Mouse (Mus musculus) liver, embryonic 14.5 days (tissue): ENCODE data around the gene Pate4. TPM values are rescaled to one million over a fixed set of nuclear protein-coding genes. Genes with fewer than 3 reads are reported as not detected.
A peak's percentile ranks its signal among the peaks of the same experiment; 100 is the strongest.
"Not testable (repeated sequence)": the region's sequence is repeated elsewhere in the genome, so short reads cannot be mapped to it uniquely, and the experiment has no call there.

Source experiments
- ATAC-seq: fragments of 200-750 bp; cut with Nextera tagmentation; 2 replicates; pipeline ENCODE4 v1.8.0; 2017; ENCODE audit warnings: moderate number of reproducible peaks, mild to moderate bottlenecking, moderate library complexity; ENCODE audit not compliant: insufficient read depth
- DNase-seq, 3 experiments: peaks; one replicate each; pipeline ENCODE4 v3.0.0-alpha.2; 2012 to 2013; ENCODE audit warnings: low read depth in 3 of 3, low spot score in 3 of 3
- H3K27ac ChIP-seq: fragments of 300-500 bp; sonication (generic); 2 replicates; pipeline ENCODE4 v1.5.1; 2014; ENCODE audit warnings: moderate library complexity, mild to moderate bottlenecking, control low read depth, inconsistent platforms
- H3K27me3 ChIP-seq: fragments of 300-500 bp; sonication (generic); 2 replicates; pipeline ENCODE4 v1.6.1; 2014; ENCODE audit warnings: mild to moderate bottlenecking, low read length, moderate library complexity; ENCODE audit not compliant: control insufficient read depth, insufficient read depth
- H3K36me3 ChIP-seq: fragments of 300-500 bp; sonication (generic); replicated peaks from 2 replicates; pipeline ENCODE4 v1.6.1; 2014; ENCODE audit warnings: low read depth; ENCODE audit not compliant: control insufficient read depth, insufficient read depth
- H3K4me1 ChIP-seq, 2 experiments: fragments of 200-500 bp in 1 of 2; fragments of 300-500 bp in 1 of 2; sonication (generic) in 1 of 2; replicated peaks; 2 replicates each; pipeline ENCODE4 v1.6.1; 2012 to 2014; ENCODE audit warnings: antibody characterized with exemption in 1 of 2, inconsistent platforms in 1 of 2, low read length in 1 of 2; ENCODE audit not compliant: control insufficient read depth in 2 of 2, insufficient read depth in 2 of 2
- H3K4me2 ChIP-seq: fragments of 300-500 bp; sonication (generic); 2 replicates; pipeline ENCODE4 v1.6.1; 2014; ENCODE audit warnings: low read depth, mild to moderate bottlenecking, control low read depth, moderate library complexity
- H3K4me3 ChIP-seq, 2 experiments: fragments of 200-500 bp in 1 of 2; fragments of 300-500 bp in 1 of 2; sonication (generic) in 1 of 2; 2 replicates each; pipeline ENCODE4 v1.5.1; 2012 to 2014; ENCODE audit warnings: low read depth in 2 of 2, low read length in 2 of 2, mild to moderate bottlenecking in 2 of 2, control low read depth in 1 of 2, inconsistent platforms in 1 of 2, moderate library complexity in 1 of 2; ENCODE audit not compliant: insufficient read depth in 1 of 2
- H3K9ac ChIP-seq: fragments of 300-500 bp; sonication (generic); replicated peaks from 2 replicates; pipeline ENCODE4 v1.6.1; 2014; ENCODE audit warnings: mild to moderate bottlenecking, control low read depth, moderate library complexity
- H3K9me3 ChIP-seq: fragments of 300-500 bp; sonication (generic); 2 replicates; pipeline ENCODE4 v1.6.1; 2016; ENCODE audit warnings: low read length, mixed read lengths; ENCODE audit not compliant: control insufficient read depth
- CTCF ChIP-seq: IDR thresholded peaks from 2 replicates; pipeline ENCODE4 v1.5.1; 2016; ENCODE audit warnings: antibody characterized with exemption, low read depth, control low read depth
- EP300 ChIP-seq: IDR thresholded peaks from 2 replicates; pipeline ENCODE4 v1.6.1; 2016; ENCODE audit warnings: antibody characterized with exemption, low read depth
- WGBS: fragments of 180-500 bp; shearing (Covaris S2); extraction: QIAGEN DNeasy Blood & Tissue Kit; methylation state at CpG from one replicate; pipeline ENCODE4 v1.1.7; 2014; ENCODE audit not compliant: insufficient replicate concordance; 5-methylcytosine and 5-hydroxymethylcytosine counted together
- polyA plus RNA-seq, 2 experiments: library from polyadenylated mRNA; depleted of rRNA in 1 of 2; stranded (reverse) in 1 of 2; unstranded in 1 of 2; fragments of >200 nt; fragmentation: Nextera tagmentation in 1 of 2; extraction: Ambion mirVana in 1 of 2; gene quantifications; 2 replicates each; pipeline versions ENCODE4 v1.2.1 to v1.2.3; 2012 to 2014

The Pate4 gene
- polyA plus RNA-seq (2012; rRNA removed), result not detected in 2 replicates
- polyA plus RNA-seq (2014; fragmentation: Nextera tagmentation; extraction: Ambion mirVana), result not detected in 2 replicates

DNA sequence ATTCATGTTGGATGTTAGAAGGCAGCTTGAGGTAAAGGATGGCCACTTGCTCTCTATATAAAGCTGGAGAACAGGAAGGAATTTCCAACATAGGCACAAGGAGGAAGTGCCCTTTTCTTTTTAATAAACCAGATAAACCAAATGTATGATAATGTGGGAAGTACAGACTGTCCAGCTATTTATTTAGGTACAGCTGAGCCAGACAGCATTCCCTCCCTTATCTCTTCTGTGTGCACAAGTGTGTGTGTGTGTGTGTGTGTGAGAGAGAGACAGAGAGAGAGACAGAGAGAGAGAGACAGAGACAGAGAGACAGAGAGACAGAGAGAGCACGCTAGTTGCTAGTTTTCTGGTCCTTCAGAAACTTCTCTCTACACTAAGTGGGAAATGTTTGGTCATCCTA, at the start of gene Pate4:
Pate4 (minus strand) TSS at position 101 of the 400 bp plus-strand sequence.
- no peak for DNase-seq
- Histone ChIP-seq H3K4me3 (no peak within 1 kb of the TSS), H3K27me3 (no peaks in the 10 kb centered on the region), H3K27ac (no peak within 1 kb of the TSS), H3K4me1 (no peaks in the 10 kb centered on the region), H3K36me3 (no peaks in the 10 kb centered on the region), H3K9ac (no peak within 1 kb of the TSS), H3K4me2 (no peak within 1 kb of the TSS), H3K9me3 (no peaks in the 10 kb centered on the region)
- 50% methylated on average over 1 of the region's 1 CpGs for WGBS
- TF ChIP-seq CTCF, result no peak
- no peak for TF ChIP-seq EP300
- ATAC-seq, result no peak

DNA sequence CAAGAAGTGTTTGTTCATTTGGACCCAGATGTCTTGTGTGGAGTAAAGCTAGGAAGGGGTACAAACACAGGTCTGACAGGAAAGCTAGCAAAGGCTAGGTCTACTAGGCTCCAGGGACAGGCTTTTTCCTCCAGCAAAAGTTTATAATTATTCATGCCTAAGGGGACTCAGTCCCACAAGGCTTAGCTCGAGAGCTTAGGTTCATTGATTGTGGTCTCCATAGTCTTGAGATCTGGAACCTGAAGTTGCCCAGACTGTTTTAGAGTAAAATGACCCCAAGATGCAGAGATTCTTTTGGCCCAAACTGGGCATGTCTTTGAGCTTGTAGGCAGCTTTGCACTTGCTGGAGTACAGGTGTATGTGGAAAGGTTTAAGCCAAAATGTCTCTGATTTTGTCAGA, 36.4 kb upstream of the Pate4 start, which contains the start of gene Pate3:
Pate3 (minus strand) TSS at position 101 of the 400 bp plus-strand sequence.
- 26% methylated on average over 1 of the region's 1 CpGs for WGBS
- no peak within 1 kb of the TSS for H3K4me3 ChIP-seq
- DNase-seq (no peak), ATAC-seq (no peak)
- H3K27ac ChIP-seq, result no peak within 1 kb of the TSS
- no peaks in the 10 kb centered on the region for H3K27me3 ChIP-seq
- no peak for TF ChIP-seq CTCF
- TF ChIP-seq EP300, result no peak
- no peaks in the 10 kb centered on the region for H3K36me3 ChIP-seq
- H3K4me1 ChIP-seq, result no peaks in the 10 kb centered on the region
- no peak within 1 kb of the TSS for H3K4me2 ChIP-seq
- H3K9ac ChIP-seq, result no peak within 1 kb of the TSS
- H3K9me3 ChIP-seq, result no peaks in the 10 kb centered on the region

DNA sequence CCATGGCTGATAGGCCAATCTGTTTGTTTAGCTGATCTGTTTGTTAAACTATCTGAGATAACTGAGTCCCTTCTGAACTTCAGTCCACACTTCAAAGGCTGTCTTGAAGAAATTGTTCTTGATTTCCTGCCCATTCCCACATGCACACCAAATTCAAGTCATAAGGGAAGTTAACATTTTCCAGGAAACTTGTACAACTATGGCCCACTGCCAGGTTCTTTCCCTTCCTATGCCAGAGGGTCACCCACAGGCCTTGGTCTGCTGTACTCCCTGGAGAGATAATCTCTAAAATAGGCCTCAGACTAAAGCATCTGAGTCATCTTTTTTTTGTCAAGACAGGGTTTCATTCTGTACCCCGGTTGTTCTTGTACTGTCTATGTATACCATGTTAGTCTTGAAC, 21.2 kb upstream of the Pate4 start:
- H3K27me3 ChIP-seq, result no peaks in the 10 kb centered on the region
- no peak overlapping the region for H3K27ac ChIP-seq
- TF ChIP-seq EP300 (no peak), CTCF (no peak)
- no peaks in the 10 kb centered on the region for H3K36me3 ChIP-seq
- H3K4me3 ChIP-seq, result no peak overlapping the region
- H3K9ac ChIP-seq, result no peak overlapping the region
- no peaks in the 10 kb centered on the region for H3K9me3 ChIP-seq
- DNase-seq (no peak), ATAC-seq (no peak)
- no peaks in the 10 kb centered on the region for H3K4me1 ChIP-seq
- WGBS, result 76% methylated on average over 1 of the region's 1 CpGs
- H3K4me2 ChIP-seq, result no peak overlapping the region

DNA sequence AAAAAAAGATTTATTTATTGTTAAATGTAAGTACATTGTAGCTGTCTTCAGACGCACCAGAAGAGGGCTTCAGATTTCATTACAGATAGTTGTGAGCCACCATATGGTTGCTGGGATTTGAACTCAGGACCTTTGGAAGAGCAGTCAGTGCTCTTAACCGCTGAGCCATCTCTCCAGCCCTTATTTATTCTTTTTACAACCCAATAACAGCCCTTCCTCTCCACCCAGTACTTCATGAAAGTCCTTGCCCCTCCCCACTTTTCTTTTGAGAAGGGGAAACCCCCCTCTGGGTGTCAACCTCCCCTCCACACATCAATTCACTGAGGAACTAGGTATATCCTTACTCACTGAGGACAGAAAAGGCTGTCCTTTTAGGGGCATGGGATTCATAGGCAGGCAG, 5.0 kb upstream of the Pate4 start:
- WGBS, result 38% methylated on average over 2 of the region's 2 CpGs
- not testable (repeated sequence) for DNase-seq, H3K36me3 ChIP-seq, H3K4me2 ChIP-seq, H3K27ac ChIP-seq, ATAC-seq, H3K4me3 ChIP-seq, H3K27me3 ChIP-seq, H3K4me1 ChIP-seq, H3K9me3 ChIP-seq, H3K9ac ChIP-seq

DNA sequence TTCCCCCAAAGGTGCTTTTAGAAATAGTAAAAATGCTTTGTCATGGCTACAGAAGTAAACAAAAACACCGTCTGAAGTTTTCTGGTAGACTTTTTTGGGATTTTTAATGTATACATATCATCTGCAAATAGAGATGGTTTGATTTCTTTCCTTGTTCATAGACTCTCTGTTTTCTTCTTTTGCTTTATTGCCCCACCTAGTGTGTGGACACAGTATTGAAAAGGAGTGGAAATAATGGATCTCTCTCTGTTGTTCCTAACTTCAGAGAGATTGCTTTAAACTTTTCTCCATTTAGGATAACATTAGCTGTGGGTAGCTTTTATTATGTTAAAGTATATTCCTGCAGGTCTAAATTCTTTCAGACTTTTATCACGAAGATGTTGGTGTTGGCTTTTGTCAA, 2.3 kb upstream of the Pate4 start:
- Histone ChIP-seq H3K4me3 (no peak overlapping the region), H3K36me3 (no peaks in the 10 kb centered on the region), H3K27me3 (no peaks in the 10 kb centered on the region), H3K9ac (no peak overlapping the region), H3K4me1 (no peaks in the 10 kb centered on the region), H3K4me2 (no peak overlapping the region), H3K9me3 (no peaks in the 10 kb centered on the region), H3K27ac (no peak overlapping the region)
- no peak for ATAC-seq
- DNase-seq, result no peak
- 19% methylated on average over 2 of the region's 2 CpGs for WGBS
- TF ChIP-seq EP300 (no peak), CTCF (peak; percentile 12; the same call in 1 of the 2 replicates)
